Mouse (Mus musculus) heart, adult 2 months (tissue): ENCODE results near the gene Hint3.

Source experiments
- CTCF ChIP-seq: fragments of 200-600 bp; IDR thresholded peaks from 2 replicates; pipeline ENCODE4 v1.8.1; 2022; ENCODE audit warnings: antibody characterized with exemption, mild to moderate bottlenecking, moderate library complexity
- EP300 ChIP-seq: fragments of 200-500 bp; IDR thresholded peaks from 2 replicates; pipeline ENCODE4 v1.6.1; 2011; ENCODE audit warnings: low read depth, low read length, control low read depth; ENCODE audit not compliant: insufficient read depth
- POLR2A ChIP-seq: fragments of 200-500 bp; IDR thresholded peaks from 2 replicates; pipeline ENCODE4 v1.6.1; 2011; ENCODE audit warnings: mild to moderate bottlenecking, low read depth, low read length, control low read depth; ENCODE audit not compliant: insufficient read depth

- no peak for TF ChIP-seq CTCF
- TF ChIP-seq POLR2A, result no peak
- TF ChIP-seq EP300, result no peak
These were observed 8.8 kb upstream of the Hint3 start for GRCm38 (mm10) chr10:30638216-30638615.
